Mouse (Mus musculus): ENCODE results near the gene Idh1.

The Idh1 gene

GRCm38 (mm10) chr1:65112031-65112806 lies 74.1 kb downstream of the Idh1 start:
- DNase-seq, result peak; percentile 65 to 78

GRCm38 (mm10) chr1:65109756-65110435 lies 76.4 kb downstream of the Idh1 start:
- no peak for DNase-seq

- no peak for DNase-seq
Observed at GRCm38 (mm10) chr1:65109196-65109595, 77.1 kb downstream of the Idh1 start.
